Mouse (Mus musculus): ENCODE measurements around the gene Uqcrq. TPM values are rescaled to one million over a fixed set of nuclear protein-coding genes. Genes with fewer than 3 reads are reported as not detected.
A peak's percentile ranks its signal among the peaks of the same experiment; 100 is the strongest.

Gene Uqcrq
- total RNA-seq (2022), result 100 to 1,000 TPM; 385 to 410 (median 407) TPM

DNA sequence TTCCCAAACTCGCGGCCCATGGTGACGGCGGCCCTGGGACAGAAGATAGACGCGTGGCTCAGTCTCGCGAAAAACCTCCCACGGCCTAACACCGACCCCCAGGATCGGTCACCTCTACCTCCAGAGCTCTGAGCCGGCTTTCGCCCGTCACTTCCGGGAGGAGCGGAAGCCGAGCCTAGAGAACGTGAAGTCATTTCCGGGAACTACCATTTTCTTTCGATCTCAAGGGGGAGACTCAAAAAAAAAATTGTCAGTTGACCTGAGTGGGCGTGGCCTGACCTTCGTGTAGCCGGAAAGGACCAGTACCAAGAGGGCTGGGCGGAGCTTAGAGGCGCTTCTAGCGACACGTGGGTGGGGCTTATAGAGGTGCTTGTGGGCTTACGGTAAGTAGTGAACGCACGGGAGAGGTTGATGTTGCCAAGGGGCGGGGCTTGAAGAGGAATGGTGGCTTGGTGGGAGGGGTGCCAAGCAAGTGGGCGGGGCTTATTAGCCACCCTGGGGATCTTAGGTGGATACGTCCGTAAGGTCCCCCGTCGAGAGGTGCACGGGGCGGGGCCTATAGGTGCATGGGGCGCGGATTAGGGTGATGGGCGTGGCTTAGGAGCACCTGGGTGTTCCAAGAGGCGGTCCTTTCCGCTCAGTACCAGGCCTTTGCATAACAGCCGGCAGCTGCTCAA, at the start of gene Uqcrq, which contains the start of gene Gdf9:
TSS of gene Uqcrq (minus strand) at position 162 of the 677 bp plus-strand sequence.
TSS of gene Gdf9 (plus strand) at position 354 of the 677 bp plus-strand sequence.
- DNase-seq (ENCODE audit: low spot score in 2 of 2), result peak; percentile 99 to 100

DNA sequence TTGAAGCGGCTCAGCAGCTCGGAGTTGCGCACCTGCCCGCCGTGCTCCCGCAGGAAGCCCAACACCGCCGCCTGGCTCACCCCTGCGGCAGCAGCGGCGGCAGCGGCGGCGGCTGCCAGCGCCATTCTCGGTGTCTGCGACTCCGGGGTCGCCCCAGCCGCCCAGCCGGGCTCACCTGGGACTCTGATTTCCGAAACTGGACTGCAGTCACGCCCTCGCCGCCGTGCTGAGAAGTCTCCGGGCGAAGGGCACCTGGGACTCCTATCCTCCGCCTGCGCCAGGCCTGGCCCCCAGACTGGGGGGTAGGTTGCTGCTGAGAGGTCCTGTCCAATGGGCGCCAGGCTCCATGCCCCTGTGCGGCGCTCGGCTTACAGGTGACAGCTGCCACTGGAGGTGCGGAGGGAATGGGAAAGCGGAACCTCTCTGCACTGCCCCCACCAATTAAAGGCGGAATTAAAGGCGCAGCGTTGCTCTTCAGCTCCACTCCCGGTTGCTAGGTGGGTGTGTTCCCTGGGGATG, 49.2 kb upstream of the Uqcrq start, which contains the start of the genes Gm9945 and Sowaha:
TSS of gene Gm9945 (plus strand) at position 384 of the 519 bp plus-strand sequence.
TSS of gene Sowaha (minus strand) at position 492 of the 519 bp plus-strand sequence.
- DNase-seq (ENCODE audit: low spot score in 2 of 2), result peak; percentile 69 to 77

DNA sequence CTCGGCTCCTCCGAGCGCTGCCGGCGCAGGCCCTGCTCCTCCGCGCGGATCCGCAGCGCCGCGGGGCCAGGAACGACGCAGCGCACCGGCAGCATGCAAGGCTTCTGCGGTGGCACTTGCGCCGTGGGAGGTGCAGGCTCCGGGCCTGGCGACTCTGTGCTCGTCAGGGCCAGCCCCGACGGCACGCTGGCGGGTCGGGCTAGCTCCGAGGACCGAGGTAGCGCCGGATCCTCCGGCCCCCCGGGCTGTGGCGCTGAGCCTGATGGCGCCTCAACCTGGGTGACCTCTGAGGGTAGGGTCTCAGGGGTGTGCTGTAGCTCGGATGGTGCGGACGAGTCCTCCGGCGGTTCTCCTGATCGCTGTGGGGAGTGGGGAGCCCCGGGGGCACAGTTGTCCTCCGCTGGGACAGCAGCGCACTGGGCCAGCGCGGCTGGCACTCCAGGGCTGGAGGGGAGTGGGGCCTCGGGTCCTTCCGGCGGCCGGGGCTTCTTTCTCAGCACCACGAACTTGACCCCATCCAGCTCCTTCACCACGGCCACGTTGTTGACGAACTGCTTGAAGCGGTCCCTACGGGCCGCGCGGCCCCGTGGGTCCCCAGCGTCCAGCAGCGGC, 48.6 kb upstream of the Uqcrq start:
- DNase-seq (ENCODE audit: low spot score in 2 of 2), result no peak

DNA sequence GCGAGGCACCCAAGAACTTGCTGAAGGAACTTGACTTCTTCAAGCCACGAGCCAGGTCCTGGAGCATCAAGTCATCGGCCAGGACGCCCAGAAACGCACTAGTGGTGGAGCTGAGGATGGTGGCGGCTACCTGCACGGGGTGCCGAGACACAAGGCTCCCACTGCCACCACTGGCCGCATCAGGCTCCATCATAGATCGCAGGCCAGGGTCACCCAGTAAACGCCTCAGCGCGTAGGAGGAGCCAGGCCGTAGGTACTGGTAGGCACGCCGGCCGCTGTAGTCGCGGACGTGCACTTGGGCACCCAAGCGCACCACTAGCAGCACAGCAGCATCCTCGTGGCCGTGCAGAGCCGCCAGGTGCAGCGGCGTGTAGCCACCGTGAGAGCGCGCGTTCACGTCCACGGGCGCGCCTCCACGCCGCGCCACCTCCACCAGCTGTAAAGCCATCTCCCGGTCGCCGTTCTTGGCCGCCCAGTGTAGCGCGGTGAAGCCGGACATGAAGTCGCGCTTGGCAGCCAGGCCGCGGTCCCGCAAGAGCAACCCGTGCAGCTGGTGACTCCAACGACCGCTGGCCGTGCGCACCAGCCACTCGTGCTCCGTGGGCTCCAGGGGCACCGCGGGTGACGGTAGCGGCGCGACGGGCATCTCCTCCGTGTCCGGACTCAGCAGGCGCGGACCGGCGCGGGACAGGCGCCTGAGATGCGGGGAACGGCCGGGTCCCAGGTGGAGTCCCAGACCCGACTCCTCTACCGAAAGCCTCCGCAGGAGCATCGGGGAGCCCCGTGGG, 47.9 kb upstream of the Uqcrq start:
- peak in 1 of 2 experiments; percentile 51 for DNase-seq (ENCODE audit: low spot score in 2 of 2)

DNA sequence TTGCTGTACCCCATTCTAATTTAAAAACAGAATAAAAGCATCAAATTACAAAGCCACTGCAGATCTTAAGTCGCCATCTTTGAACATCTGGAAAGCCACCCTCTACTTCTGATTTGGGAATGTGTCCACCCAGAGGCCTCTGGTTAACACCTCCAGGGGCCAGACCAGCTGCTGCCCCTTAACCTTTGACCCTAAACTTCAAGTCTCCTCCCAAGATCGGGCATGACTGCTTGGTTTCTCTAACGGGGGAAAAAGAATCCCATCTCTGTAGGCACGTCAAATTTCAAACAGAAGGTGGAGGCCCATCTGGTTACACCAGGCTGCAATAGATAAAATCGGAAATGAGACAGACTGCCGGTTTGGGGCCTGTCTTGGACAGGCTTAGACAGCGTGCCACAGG, 47.2 kb upstream of the Uqcrq start:
- DNase-seq (ENCODE audit: low spot score in 2 of 2), result no peak

DNA sequence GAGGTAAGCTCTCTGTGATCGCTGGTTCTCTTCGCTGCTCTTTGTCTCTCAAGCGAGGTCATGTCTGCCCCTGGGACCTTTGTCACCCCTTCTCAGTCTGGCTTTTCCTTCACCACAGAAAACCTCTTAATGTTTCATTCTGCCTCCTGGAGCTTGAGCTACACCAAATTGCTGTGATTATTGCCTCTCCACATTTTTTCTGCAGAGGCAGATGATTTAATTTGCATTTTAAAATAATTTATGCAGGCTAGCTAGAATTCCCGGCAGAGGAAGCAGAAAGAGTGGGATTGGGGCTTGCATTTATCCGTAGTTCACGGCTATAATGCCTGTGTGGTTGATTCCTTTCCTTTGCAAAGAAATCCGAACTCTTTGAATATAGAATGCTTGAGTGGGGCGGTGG, 45.0 kb upstream of the Uqcrq start:
- DNase-seq (ENCODE audit: low spot score in 2 of 2), result no peak

DNA sequence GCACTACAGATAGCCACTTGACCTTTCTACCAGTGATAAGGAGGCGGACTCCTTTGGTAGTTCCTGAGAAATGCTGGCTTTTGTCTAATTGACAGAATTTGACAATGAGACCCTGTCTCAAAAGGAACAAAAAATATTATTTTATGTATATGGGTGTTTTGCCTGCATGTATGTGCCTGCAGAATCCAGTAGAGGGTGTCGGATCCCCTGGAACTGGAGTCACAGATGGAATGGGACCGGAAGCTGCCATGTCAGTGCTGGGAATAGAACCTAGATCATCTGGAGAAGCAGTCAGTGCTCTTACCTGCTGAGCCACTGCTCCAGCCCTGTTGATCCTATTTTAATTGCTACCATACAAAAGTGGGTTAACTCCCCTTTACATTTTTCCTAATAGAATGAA, 42.1 kb upstream of the Uqcrq start:
- DNase-seq (ENCODE audit: low spot score in 2 of 2), result no peak

DNA sequence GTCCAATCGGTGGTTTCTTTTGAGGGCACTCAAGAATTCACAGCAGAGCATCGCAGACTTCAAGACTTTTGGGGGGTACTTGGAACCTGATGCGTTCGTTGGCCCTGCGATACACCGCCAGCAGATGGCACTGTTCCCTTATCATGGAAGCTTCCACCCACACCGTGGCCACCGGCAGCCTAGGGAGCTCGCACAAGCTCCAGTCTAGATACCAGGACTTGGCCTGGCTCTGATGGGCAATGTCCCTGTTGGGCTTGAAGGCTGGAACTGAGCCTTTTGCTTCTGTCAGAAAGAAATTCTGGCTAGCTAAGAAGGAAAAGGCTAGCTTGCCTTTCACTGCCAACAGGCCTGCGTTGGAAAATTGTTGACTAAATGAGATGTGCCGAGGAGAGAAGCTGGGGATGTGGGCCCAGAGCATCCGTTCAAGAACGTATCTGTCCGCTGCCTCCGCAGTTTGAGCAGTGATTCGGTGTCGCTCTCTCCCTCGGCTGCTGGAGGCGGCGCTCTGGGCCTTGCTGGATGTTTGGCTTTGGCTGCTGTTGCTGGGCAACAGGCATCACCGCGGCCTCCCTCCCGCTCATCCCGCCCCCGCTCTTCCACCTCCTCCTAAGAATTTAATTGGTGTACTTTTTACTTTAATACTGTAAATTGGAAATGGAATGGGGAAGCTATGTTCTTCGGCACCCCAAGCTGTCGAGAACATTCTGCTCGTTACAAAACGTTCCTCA, 39.5 kb upstream of the Uqcrq start, which contains the start of gene Gm9837:
TSS of gene Gm9837 (minus strand) at position 512 of the 728 bp plus-strand sequence.
- DNase-seq (ENCODE audit: low spot score in 2 of 2), result peak; percentile 88 to 91

DNA sequence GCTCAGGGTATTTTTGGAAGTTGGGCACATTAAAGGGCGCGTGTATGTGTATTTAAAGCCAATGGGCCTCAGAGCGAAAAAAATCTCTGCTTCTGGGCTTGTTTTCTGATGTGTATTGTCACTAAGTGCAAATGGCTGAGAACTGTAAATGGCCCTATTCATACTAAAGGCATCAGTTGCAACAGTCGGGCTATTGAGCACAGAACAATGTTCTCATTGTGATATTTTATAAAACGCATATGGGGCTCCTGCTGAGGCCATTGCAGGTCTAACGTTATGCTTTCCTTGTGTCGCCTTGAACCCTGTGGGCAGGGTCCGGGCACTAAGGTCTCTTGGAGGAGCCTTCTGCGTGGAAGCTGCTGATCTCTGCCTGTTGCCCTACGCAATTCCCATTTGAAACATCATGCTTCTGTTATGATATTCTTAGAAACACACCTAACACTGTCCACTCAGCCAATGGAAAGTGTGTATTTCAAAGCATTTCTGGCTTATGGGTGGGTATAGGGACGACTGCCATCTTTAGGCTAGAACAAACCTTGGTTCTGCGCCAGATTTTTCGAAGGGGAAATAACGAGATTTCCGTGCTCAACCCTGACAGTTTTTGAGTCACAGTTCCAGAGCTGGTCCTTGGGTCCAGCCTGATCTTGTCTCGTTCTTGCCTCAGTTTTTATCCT, 38.8 kb upstream of the Uqcrq start:
- DNase-seq (ENCODE audit: low spot score in 2 of 2), result no peak

DNA sequence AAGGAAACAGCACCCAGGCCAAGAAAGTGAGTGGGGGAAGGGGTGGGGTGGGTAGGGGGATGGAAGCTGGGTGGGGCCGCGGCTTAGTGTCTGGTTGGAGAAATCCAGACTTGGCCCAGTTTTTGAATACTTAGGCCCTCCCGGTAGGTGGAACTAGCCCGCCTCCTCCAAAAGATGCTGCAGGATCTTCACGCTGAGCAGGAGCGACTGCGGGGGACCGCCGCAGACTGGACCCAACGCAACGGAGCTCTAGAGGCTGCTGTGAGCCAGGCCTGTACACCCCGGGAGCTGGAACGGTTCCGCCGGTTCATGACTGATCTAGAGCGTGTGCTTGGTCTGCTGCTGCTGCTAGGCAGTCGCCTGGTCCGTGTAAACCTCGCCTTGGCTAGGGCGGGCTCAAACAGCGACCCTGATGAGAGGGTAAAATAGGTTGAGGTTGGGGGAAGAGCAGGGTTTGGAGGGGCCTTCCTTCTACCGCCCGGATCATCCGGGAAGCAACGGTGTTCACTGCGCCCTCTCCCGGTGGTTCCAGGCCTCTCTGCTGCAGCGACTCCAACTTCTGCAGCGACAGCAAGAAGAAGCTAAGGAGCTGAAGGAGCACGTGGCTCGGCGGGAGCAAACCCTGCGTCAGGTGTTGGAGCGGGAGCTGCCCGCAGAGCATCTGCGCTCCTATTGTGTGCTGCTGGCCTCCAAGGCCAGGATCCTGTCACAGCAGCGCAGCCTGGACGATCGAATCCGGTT, 35.8 kb upstream of the Uqcrq start:
- peak; percentile 71 to 80 for DNase-seq (ENCODE audit: low spot score in 2 of 2)

DNA sequence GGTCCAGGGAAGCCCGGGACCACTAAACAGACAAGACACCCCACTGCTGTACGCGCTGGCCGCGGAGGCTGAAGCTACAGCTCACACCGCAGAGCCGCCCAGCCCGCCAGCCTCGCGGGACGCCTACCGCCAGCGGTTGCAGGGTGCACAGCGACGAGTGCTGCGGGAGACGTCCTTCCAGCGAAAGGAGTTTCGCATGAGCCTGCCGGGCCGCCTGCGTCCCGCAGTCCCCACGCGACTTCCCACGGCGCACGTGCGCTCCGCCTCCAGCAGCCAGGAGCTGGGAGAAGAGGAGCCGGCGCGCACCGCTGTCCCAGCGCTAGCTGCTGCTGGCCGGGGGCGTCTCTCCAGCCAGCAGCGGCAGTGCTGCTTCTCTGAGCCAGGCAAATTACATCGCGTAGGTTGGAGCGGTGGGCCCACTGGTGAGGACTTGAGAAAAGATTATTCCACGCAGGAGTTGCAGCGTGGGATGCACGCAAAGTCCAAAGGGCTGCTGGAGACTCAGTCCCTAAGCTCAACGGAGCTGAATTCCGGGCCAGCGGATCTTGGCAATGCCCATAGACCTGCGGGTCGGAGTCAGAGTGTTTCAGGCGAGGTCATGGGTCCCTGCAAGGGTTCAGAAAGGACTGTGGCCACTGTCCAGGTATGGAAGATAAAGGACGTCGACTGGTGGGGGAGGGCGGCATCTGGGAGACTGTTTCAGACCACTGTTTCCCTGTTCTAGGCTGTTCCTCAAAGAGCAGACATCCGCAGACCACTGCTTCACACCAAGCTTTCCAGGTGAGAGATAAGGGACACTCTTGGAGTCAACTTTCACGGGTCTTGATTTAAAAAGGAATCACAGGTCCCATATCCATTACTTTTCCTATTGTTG, 33.2 kb upstream of the Uqcrq start:
- peak in 1 of 2 experiments; percentile 70 for DNase-seq (ENCODE audit: low spot score in 2 of 2)

DNA sequence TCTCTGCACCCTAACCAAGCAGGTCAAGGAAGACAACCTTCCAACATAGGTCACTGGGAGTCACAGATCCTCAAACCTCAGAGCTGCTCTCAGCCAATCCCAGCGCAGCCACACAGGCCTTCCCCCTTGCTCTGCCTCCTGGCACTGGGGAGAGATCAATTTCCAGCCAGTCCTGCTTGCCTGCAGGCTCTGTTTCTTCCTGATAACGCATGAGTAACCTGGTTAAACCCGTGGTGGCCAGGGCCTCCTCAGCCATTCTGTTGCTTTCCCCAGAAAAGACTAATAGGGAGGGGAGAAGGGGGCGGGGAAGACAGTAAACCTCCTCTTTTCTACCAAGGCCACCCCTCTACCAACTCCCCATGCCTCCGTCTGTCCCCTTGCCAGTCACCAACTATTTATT, 31.1 kb upstream of the Uqcrq start:
- no peak for DNase-seq (ENCODE audit: low spot score in 2 of 2)

DNA sequence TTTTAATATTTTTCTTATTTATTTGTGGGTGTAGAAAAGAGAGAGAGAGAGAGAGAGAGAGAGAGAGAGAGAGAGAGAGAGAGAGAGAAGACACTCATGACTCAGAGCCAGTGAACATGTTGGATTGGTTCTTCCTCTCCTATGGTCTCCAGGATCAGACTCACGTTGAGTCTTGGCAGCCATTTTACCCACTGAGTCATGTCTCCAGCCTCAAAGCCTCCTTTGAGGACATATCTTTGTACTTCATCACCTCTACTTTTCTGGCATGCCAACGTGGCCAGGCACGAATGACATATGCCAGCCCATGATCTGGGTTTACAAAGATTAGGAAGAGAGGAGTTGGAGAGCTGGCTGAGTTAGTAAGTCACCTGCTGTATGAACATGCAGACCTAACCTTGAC, 29.6 kb upstream of the Uqcrq start:
- DNase-seq (ENCODE audit: low spot score in 2 of 2), result no peak

DNA sequence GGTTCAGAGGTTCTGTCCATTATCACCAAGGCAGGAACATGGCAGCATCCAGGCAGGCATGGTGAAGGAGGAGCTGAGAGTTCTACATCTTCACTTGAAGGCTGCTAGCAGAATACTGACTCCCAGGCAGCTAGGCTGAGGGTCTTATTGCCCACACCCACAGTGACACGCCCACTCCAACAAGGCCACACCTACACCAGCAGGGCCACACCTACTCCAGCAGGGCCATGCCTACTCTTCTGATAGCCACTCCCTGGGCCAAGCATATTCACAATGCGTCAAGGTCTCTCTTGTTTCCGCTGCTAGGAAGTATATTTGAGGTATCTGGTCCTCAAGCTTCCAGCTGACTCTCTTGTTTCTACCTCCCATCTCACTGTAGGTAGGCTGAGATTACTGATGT, 28.4 kb upstream of the Uqcrq start:
- no peak for DNase-seq (ENCODE audit: low spot score in 2 of 2)

DNA sequence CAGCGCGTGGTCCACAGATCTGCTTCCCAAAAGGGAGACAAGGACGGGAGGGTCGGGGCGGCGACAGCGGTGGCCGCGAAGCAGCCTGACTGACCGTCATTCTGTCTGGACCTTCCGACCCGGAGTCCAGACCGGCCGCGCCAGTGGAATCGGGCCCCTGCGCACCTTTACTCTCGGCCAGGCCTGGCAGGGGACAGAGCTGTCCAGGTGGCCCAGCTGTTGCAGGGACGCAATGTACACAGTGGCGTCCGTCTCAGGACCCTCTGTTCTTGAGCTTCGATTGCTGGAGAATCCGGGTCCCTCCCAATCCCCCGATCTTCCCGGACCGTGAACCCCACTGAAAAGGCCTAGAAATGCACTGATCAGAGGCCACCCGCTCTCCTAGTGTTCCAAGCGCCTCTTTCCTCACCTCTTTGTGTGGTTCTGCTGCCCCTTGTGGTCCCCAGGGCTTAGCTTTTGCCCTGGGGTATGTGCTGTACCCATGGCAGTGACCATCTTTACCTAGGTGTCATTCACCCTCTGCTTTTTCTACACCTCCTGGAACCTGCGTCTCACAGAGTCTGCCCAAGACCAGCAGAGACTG, 26.8 kb upstream of the Uqcrq start:
- no peak for DNase-seq (ENCODE audit: low spot score in 2 of 2)

DNA sequence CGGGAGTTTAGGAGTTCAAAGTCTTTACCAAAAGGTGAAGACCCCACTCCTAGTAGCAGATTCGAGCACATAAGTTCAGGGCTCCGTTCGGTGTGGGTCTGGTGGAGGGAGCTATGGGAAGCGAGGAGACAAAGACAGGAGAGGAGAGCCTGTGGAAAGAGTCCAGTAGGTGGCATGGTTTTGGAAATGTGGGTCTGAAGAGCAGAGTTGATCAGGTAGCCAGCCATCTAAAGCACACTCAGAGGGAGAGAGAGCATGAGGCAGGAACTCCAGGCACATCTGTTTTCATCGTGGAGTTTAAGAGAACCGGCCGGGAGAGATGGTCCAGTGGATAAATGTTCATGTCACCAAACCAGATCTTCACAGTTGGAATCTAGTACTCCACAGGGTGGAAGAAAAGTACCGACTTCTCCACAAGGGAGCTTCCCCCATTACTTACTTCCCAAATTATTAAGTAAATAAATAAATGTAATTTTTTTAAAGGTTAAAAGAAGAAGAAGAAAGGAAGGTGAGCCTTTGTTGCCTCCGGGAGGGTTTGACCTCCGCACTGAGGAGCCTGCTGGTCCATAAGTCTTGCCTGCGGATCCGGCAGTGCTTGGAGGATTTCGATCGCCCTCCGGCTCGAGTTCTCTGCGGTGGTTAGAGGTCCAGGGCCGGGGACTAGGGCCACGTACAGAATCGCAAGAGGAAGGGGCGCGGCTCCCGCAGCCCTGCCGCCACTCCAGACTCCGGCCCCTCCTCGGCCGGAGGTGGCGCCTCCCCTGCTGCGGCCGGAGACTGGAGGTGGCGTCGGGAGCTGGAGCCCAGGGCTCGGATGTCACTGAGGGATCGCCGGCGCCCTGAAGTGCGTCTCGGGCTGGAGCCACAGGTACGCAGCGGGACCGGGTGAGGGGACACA, 26.1 kb upstream of the Uqcrq start, which contains the start of the genes Gm10447 and Shroom1:
TSS of gene Gm10447 (minus strand) at position 637 of the 898 bp plus-strand sequence.
TSS of gene Shroom1 (plus strand) at position 732 of the 898 bp plus-strand sequence.
- no peak for DNase-seq (ENCODE audit: low spot score in 2 of 2)

DNA sequence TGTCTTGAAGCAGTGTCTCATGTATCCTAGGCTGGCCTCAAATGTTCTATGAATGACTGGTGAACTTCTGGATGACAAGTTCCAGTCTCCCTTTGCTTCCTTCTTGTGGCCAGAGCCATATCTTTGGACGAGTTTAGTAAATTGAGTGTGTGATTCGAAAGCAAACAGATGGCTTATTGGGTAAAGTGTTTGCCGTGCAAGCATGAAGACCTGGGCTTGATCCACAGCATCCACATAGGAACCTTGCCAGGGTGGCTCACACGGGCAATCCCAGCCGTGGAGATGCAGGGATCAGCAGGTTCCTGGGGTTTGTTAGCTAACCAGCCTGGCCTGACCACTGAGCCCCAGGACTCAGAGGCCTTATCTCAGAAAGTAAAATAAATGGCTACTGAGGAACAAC, 22.4 kb upstream of the Uqcrq start:
- no peak for DNase-seq (ENCODE audit: low spot score in 2 of 2)
